Mouse (Mus musculus): ENCODE measurements at regions not wholly inside any gene's neighbourhood (a gene's known extent, or its start where the extent isn't known, plus 50 kb on each side); places are given as distances from the start of the nearest gene placed in this dataset.

DNA sequence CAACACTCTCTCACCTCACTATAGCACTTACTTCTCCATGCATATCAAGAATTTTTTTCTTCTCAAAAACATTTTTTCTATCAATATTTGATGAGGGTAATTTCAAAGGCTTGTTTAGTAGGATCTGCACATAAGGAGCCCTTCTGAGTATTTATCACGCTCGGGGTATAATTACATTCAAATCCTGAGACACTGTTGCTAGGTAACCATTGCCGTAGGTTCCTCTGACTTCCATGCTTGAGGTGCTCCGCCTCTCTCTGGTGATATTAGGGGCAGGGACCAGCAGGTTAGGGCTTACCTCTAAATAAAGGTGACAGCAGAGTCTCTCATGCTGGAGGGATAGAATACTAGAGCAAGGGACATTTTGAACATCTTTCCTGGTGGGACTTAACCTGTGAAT, 54.4 kb upstream of the 9630041A04Rik start:
- DNase-seq (ENCODE audit: low spot score in 2 of 2): peak in 1 of 2 experiments; percentile 19

DNA sequence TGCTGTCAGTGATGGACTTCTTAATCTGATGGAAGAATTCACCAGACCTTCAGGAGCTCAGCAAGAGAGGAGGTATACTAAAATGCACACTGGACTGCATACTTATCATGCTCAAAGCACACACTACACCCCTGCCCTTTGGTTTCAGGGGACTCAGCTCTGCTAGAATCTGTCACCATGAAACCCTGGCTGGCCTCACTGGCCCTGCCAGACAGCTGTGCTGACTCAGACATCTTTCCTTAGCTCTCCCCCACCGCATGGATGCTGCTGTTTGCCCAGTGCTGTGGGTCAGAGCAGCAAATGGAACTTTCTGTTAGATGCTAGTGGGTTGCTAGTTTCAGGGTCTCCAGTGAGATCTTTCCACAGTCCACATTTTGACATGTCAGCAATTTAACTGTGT, 64.9 kb upstream of the 9630041A04Rik start:
- no peak for DNase-seq (ENCODE audit: low spot score in 2 of 2)

DNA sequence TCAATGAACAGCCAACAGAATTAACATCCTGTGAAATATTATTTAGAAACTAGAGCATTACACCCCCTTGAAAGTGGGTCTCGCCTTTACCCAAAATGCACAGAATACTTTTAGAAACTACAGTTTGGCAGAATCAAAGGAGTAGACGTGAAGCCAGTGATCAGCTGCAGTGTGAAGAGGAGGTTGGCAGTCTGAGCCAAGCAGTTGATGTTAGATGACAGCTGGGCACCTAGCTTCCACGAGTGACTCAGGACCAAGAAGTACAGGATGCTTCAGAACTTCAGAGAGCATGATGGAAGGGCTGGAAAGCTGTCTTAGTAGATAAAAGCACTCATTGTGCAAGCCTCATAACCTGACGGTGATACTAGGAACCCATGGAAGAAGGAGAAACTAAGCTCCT, 65.6 kb upstream of the 9630041A04Rik start:
- DNase-seq (ENCODE audit: low spot score in 2 of 2): no peak

DNA sequence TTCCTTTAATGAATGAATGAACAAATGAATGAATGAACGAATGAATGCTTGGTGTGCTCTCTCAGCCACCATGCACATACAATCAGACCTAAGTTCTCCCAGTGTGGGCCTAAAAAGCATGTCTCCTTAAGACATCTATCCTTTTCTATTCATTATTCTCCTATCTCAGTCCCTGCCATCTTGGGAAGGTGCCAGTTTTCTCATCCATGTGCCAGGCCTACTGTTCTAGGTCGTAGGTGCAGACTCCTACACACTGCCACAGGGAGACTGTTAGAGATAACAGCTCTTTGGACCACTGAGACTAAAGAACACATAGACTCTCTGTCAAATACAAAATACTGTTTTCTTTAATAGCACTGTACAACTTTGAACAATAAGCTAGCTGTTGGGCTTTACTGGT, 66.2 kb upstream of the 9630041A04Rik start:
- DNase-seq (ENCODE audit: low spot score in 2 of 2): no peak

DNA sequence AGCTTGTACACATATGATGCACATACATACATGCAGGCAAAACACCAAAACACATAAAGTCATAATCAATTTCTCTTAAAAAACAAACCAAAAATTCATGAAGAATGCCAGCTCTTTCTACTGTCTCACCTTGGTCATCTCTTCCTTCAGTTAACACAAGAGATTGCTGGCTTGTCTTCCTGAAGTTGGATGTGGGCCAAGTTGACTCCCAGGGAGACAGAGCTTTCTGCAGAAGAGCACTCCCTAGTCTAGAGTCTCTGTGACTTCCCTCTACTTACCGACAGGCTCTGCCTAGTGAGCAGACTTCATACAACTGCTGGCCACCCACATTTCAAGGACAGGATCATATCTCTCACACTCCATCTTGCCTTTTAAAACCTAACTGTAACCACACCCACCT, 70.7 kb upstream of the 9630041A04Rik start:
- no peak for DNase-seq (ENCODE audit: low spot score in 2 of 2)

DNA sequence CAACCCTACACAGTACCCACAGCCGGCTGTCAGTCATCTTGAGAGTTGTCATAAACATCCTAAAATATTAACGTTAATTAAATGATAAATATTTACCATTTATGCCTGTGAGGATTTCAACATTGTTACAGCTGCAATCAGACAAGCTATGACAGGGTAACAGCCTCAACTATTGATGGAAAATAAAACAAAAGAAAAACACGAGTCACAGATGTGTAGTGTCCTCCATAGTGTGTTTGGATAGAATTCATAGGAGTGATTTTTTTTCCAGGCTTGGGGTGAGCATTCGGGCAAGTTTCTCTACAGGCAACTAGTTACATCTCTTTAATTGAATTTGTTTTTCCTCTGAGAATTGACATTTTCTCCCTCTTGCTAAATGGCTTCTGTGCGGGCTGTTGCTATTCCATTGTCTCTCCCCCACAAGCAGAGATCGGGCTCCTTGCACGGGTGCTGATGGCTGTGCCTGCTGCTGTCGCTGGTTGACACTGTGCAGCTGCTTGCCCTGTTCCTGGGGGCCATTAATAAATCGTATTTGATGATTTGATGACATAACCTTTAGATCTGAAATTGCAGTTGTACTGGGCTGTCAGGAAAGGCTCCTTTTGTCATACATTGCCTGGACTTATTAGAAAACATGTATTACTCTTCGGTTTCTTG, 120.6 kb upstream of the 9630041A04Rik start:
- no peak for DNase-seq (ENCODE audit: low spot score in 2 of 2)

DNA sequence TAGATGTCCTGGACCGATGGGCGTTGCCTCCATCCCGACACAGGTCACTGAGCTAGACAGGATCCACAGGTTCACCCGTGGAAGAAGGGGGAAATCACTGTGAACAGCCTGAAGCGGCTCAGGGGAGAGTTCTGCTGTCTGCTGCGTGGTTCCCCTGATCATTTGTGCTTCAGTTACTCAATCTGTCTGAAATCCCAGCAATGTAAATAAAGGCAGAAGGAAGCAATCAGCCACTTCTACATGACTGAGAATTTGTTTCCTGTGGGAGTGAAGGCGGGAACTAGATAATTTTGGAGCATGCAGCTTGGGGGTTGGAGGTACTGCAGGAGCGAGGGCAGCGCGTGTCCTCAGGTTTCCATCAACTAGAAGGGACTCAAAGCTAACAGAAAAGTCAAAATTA, 122.3 kb upstream of the 9630041A04Rik start:
- DNase-seq (ENCODE audit: low spot score in 2 of 2): no peak

DNA sequence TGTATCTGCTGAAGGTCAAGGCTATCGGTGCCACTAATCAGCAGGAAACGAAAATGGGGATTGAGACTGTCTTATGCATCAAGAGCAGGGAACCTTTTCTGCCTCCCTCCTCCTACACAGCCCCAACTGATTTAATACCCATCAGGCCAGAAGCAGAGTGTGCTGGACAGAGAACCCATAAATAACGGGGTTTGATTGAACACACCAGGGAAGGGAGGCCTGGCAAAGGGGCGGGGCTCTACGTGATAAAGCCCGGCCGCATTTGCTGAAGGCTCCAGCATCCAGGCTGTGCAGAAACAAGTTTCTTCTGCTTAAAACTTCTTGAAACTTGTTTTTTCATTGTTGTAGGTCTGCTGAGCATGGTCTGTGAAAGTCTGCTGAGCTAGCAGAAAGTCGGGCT, 127.4 kb upstream of the 9630041A04Rik start:
- DNase-seq (ENCODE audit: low spot score in 2 of 2): no peak

DNA sequence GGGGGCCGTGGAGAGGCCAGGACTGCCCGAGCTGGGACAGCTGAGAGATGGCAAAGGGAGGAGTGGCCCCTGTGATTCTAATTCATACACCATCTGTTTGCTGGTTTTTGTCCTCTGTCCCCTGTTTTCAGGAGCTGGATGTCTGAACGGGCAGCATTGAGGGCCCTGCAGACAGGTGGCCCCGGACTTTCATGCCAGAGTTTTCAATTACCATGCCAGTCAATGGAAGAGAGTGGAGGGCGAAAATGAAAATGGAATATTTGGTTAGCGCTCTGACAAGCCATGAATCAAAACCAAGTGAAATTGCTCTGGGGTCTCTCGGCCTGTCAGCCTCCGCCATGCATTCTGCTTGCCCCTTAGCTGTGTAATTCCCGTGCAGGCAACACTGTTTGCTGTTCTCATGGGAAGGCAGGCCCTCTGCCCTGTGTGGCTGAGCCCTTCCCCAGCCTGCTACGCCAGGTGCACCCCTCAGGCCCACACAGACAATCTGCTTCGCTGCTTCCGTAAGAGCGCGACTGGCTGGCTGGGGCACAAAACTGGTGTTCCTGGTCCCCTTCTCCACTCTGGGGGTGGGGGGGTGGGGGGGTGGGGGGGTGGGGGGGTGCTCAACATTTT, 127.9 kb upstream of the 9630041A04Rik start:
- no peak for DNase-seq (ENCODE audit: low spot score in 2 of 2)

DNA sequence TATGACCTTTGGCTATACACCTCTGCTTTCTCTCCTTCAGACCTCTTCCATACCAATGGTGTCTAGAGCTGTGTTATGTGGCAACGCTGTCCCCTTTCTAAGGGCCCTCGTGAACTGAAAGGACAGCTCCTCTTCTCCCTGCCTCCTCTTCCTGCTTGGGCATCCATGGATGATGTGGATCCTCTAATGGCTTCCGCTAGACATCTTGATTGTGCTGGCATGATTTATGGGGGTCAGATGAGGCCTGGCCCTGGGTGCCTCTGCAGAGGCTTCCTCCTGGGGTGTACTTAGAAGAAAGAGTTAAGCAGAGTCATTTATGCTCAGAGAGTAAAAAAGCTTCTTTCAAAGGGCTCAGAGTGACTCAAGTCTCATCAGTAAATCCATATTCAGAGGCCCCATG, 131.5 kb upstream of the 9630041A04Rik start:
- no peak for DNase-seq (ENCODE audit: low spot score in 2 of 2)

DNA sequence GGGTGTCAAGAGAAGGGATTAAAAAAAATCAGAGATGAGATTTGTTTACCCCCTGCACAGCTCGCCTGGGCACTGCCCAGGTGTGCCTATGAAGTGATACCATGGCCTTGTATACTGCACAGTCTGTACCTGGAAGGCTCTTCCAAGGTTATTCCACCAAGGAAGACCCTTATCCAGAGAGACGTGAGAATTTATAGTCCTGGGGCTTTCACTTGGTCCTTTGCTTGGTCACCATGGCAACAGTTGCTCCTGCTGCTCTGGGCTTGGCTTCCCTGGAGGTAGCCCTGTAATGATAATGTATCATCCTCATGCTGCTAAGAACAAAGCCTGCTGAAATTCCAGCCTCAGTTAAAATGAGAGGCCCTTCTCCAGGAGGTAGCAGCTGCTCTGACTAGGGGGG, 143.7 kb upstream of the 9630041A04Rik start:
- no peak for DNase-seq (ENCODE audit: low spot score in 2 of 2)

DNA sequence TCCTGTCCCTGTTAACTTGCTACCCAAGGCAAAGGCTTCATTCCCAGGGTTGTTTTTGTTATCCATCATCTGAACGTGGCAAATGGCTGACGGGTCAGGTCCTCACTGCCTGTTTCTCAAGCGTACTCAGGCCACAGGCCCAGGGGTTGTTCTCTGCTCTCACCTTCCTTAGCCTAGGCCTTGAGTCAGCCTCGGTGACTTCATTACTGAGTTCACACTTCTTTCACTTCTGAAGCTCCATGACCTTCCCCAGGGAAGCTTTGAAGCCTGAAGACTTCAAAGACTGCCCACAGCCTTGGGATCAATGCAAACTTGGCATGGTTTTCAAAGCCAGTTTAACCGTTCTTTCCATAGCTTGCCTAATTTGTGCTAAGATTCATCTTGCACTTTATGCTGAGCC, 145.3 kb upstream of the 9630041A04Rik start:
- DNase-seq (ENCODE audit: low spot score in 2 of 2): no peak

DNA sequence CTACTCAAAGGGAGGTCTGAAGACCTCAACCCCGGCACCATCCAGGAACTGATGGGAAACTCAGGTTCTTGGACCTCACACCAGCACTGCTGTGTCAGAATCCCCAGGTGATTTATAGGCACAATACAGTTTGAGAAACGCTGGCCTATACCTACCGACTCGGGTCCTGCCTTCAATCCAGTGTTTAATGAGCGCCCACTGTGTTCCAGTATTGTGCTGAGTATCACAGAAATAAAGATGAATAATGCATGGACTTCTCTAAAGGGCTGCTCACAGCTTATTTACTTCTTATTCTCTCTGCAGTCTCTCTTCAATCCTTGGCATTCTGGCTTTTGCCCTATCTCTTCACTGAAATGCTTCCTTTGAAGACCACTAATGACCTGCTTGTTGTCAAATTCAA, 146.8 kb upstream of the 9630041A04Rik start:
- no peak for DNase-seq (ENCODE audit: low spot score in 2 of 2)

DNA sequence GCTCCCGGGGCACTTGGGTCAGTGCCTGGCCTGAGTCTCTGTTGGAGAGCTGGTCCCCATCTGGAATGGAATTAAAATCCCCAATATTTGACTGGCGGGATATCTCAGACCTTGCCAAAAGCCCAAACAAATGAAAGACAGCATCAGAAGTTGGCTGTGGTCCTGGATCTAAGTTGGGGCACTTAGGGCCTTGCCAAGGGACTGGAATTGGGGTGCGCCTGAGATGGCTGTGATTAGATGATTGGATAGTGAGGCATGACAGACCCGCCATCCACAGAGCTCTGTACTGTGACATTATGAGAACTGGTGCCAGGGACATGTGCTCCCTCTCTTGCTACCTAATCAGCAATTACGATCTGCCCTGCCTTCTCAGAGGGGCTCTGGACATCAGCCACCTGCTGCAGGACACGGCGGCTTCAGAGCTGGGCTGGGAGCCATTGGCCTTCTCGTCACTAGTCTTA, 151.0 kb upstream of the 9630041A04Rik start:
- DNase-seq (ENCODE audit: low spot score in 2 of 2): no peak

DNA sequence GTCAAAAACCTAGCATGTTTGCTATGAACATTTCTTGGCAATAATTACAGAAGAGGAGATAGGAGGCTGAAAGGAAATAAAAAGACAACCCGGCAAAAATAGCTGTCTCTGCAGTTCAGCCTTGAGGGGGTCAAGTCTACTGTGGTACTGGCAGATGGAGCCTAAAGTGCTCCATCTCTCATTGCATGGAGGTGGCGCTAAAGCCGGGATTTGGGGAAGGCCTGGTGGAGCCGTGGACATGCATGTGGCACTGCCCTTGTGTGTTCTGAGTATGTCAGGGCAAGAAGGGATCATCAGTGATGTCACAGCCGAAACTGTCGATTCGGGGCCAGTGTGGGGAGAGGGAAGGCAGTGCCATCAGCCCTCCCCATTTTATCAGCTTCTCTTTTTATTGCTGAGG, 161.3 kb upstream of the 9630041A04Rik start:
- no peak for DNase-seq (ENCODE audit: low spot score in 2 of 2)

DNA sequence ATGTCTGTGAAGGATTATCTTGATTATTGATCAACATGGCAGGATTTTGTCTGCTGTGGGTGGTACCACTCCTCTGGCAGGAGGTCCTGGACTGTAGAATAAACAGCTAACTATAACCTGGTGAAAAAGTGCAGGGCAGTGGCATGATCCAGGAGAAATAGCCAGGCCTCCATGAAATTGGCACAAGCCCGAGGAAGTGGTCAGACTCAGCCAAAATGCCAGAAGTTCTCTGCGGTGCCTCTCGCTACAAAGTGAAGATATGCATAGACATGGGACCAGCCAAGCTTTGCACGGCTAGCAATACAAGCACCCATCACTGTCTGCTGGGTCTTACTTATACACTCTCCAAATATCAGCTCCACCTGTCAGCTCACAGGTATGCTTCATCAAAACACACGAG, 167.6 kb upstream of the 9630041A04Rik start:
- no peak for DNase-seq (ENCODE audit: low spot score in 2 of 2)

DNA sequence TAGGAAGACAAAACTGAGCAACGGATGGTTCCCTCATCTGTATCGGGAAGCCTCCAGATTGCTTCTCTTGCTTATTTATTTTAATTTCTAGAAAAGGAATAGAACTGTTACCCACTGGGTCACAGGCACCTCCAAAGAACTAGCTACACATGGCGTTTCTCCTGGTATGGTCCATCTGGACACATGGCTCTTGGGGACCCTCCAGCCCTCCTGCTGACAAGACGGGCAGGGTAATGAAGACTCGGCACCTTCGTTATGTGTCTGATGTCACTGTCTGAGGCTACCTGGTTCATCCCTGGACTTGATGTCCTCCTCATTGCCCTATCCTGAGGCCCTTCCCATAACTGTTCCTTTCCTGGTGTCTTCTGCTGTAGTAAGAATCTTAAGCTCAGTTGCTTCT, 170.3 kb upstream of the 9630041A04Rik start:
- DNase-seq (ENCODE audit: low spot score in 2 of 2): no peak

DNA sequence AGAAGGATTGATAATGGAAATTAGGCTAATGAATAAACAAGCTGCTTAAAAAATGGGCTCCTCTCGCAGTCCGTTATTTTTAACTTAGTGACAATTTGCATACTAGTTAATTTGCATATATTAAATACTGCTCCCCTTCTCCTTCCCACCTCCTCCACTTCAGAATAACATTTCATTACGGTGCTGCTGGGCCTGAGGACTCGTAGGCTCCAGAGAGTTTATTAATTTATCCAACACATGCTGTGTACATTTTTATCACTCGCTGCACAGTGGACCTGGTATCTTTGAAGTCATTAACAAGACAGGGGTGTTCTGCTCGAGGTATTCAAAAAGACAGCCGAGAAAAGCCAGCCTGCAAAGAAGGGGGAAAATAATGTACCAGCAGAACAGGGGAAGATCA, 170.7 kb upstream of the 9630041A04Rik start:
- no peak for DNase-seq (ENCODE audit: low spot score in 2 of 2)

DNA sequence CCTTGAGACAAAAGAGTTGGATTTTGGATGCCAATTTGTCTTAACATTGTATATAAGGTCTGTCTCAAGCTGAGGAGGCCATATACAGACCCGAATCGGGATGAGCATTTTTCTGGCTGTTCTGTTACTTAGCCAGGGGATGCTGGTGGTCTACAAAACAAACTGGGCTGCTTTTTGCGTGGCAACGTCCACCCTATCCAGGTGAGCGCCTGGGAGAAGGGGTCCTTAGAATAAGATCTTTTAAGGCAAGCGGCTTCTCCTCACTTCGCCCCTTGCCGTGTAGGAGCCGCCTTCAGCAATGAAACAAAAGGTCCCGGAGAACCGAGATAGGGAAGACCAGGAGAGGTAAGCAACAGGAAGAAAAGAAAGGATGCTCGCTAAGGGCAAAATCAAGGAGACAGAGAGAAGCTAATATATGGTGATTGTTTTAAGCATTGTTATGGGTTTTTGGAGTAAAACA, 171.2 kb upstream of the 9630041A04Rik start:
- DNase-seq (ENCODE audit: low spot score in 2 of 2): no peak

DNA sequence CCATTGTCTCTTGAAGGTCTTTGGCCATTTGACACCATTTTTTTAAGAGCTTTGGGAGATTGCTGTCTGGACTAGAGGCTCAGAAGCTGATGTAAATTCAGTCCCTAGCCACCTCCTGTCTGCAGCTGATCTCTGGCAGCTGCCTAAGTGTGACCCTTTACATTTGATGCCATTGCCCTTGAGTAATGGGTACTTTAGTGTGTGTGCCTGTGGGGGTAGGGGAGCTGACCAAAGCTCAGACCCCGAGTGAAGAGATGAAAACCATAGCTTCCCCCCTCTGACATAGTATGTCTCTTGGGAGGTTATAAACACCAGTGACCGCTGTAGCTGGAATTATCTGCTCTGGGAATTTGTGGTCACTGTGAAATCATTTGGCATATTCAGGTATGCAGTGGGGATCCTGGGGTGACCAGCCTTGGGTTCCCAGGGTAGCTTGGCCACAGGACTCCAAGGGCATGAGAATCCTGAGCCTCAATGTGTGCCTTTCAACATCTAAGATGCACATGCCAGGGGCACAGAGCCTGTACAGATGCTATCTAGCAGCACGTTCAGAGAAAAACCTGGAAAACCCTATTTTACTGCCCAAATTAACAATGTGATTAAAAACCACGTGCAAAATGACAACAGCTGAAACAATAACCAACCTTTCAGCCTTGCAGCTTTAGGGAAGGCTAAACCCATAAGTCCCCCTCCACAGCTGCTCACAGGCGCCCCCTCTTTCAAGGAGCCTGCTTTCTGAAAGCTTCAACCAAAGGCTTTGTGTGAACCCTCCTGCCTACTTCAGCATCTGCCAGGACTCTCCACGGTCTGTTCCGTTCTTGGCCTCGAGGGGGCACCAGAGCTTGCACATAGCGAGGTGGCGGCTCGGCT, 171.9 kb upstream of the 9630041A04Rik start:
- DNase-seq (ENCODE audit: low spot score in 2 of 2): peak; percentile 81 to 99

DNA sequence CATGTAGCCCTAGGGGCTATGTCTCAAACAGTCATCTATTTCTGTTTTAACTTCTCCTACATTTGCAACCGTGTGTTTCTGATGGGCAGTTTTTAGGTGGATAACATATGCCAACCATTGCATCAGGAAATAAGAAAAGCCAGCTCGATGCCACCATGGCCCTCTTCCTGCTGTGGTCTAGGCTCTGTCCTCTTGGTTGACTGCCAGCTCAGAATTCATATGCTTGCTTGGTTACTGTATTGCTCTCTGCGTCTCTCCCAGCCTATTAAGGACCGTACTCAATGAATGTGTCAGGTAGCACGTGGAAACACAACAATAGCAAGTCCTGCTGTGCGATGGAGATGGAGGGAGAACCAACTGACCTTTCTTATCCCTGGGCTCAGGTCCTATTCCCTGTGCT, 174.4 kb upstream of the 9630041A04Rik start:
- DNase-seq (ENCODE audit: low spot score in 2 of 2): no peak

DNA sequence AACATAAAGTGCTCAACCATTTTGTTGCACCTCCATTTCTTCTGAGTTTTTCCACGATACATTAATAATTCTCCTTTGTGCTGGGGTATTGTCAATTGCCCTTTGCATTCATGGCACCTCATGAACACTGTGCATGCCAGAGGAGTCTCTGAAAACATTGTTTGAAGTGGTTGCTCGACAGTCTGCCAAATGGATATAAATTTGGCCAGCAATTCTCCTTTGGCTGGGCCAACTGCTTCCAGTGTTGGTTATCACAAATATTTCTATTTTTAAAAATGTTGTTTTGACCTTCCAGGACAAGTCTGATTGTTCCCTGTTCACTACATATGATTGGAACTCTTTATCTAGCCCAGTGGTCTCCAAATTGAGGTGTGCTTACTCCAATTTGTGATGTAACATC, 184.1 kb upstream of the 9630041A04Rik start:
- no peak for DNase-seq (ENCODE audit: low spot score in 2 of 2)
